Mouse (Mus musculus): ENCODE measurements around the gene Spats1. TPM values are rescaled to one million over a fixed set of nuclear protein-coding genes. Genes with fewer than 3 reads are reported as not detected.

The Spats1 gene
- 1 to 10 TPM; 4.8 TPM for total RNA-seq (2021)
- long read RNA-seq, experiment 1, partial matches to known transcripts = 1 of 1 reads
- long read RNA-seq, experiment 1, other reads (novel, unspliced or antisense) = 0 of 1 reads
- long read RNA-seq, experiment 2, partial matches to known transcripts = 1 of 6 reads
- long read RNA-seq, experiment 2, other reads (novel, unspliced or antisense) = 3 of 6 reads

GRCm38 (mm10) chr17:45474669-45475465 lies at the start of gene Spats1:
Spats1 (minus strand) TSS chr17:45475415.
- peak; percentile 84 to 85 for DNase-seq (ENCODE audit: low spot score in 2 of 2)
- H3K4me3 ChIP-seq = peak within 1 kb of the TSS; percentile 60
- no peak; the same call in 1 of the 2 replicates for TF ChIP-seq CTCF (conservative IDR thresholded peaks at IDR 0.05)
- H3K27ac ChIP-seq = peak within 1 kb of the TSS; percentile 92

GRCm38 (mm10) chr17:45524961-45525360 lies 49.7 kb upstream of the Spats1 start:
- Histone ChIP-seq H3K27ac (no peak overlapping the region), H3K4me3 (no peak overlapping the region)
- TF ChIP-seq CTCF (conservative IDR thresholded peaks at IDR 0.05) = no peak
- DNase-seq (ENCODE audit: low spot score in 2 of 2) = no peak

GRCm38 (mm10) chr17:45523263-45523662 lies 48.0 kb upstream of the Spats1 start, which contains the start of gene Tcte1:
Tcte1 (plus strand) TSS chr17:45523434.
- no peak for DNase-seq (ENCODE audit: low spot score in 2 of 2)
- TF ChIP-seq CTCF (conservative IDR thresholded peaks at IDR 0.05) = no peak
- Histone ChIP-seq H3K27ac (no peak within 1 kb of the TSS), H3K4me3 (no peak within 1 kb of the TSS; the same call in 1 of the 2 replicates)

GRCm38 (mm10) chr17:45520136-45520535 lies 44.9 kb upstream of the Spats1 start:
- no peak for DNase-seq (ENCODE audit: low spot score in 2 of 2)
- H3K27ac ChIP-seq = no peak overlapping the region
- no peak overlapping the region for H3K4me3 ChIP-seq
- TF ChIP-seq CTCF (conservative IDR thresholded peaks at IDR 0.05) = no peak

GRCm38 (mm10) chr17:45518766-45519475 lies 43.7 kb upstream of the Spats1 start:
- H3K27ac ChIP-seq = no peak overlapping the region
- no peak for DNase-seq (ENCODE audit: low spot score in 2 of 2)
- TF ChIP-seq CTCF (conservative IDR thresholded peaks at IDR 0.05) = no peak
- H3K4me3 ChIP-seq = no peak overlapping the region

- Histone ChIP-seq H3K4me3 (no peak overlapping the region), H3K27ac (no peak overlapping the region)
- DNase-seq (ENCODE audit: low spot score in 2 of 2) = no peak
- TF ChIP-seq CTCF (conservative IDR thresholded peaks at IDR 0.05) = no peak
These were observed 42.5 kb upstream of the Spats1 start for GRCm38 (mm10) chr17:45517549-45518215.

GRCm38 (mm10) chr17:45517135-45517534 lies 41.9 kb upstream of the Spats1 start:
- no peak overlapping the region for H3K4me3 ChIP-seq

GRCm38 (mm10) chr17:45516488-45516887 lies 41.3 kb upstream of the Spats1 start:
- Histone ChIP-seq H3K27ac (no peak overlapping the region), H3K4me3 (no peak overlapping the region)
- peak; percentile 98 for TF ChIP-seq CTCF (conservative IDR thresholded peaks at IDR 0.05)
- peak; percentile 79 to 88 for DNase-seq (ENCODE audit: low spot score in 2 of 2)

More at GRCm38 (mm10) chr17:45517135-45517534, 41.9 kb upstream of the Spats1 start:
- TF ChIP-seq CTCF (conservative IDR thresholded peaks at IDR 0.05) = no peak
- no peak overlapping the region for H3K27ac ChIP-seq
- DNase-seq (ENCODE audit: low spot score in 2 of 2) = no peak

- H3K4me3 ChIP-seq = no peak overlapping the region
- no peak overlapping the region for H3K27ac ChIP-seq
- no peak for TF ChIP-seq CTCF (conservative IDR thresholded peaks at IDR 0.05)
- DNase-seq (ENCODE audit: low spot score in 2 of 2) = no peak
These were observed 40.6 kb upstream of the Spats1 start for GRCm38 (mm10) chr17:45515806-45516205.

- DNase-seq (ENCODE audit: low spot score in 2 of 2) = no peak
- H3K4me3 ChIP-seq = no peak overlapping the region
- TF ChIP-seq CTCF (conservative IDR thresholded peaks at IDR 0.05) = no peak
- H3K27ac ChIP-seq = no peak overlapping the region
These were observed 40.0 kb upstream of the Spats1 start for GRCm38 (mm10) chr17:45515204-45515726.

GRCm38 (mm10) chr17:45511757-45512156 lies 36.5 kb upstream of the Spats1 start:
- Histone ChIP-seq H3K27ac (no peak overlapping the region), H3K4me3 (no peak overlapping the region)
- TF ChIP-seq CTCF (conservative IDR thresholded peaks at IDR 0.05) = no peak
- DNase-seq (ENCODE audit: low spot score in 2 of 2) = no peak

GRCm38 (mm10) chr17:45510871-45511270 lies 35.7 kb upstream of the Spats1 start:
- no peak overlapping the region for H3K27ac ChIP-seq
- no peak overlapping the region for H3K4me3 ChIP-seq

More at GRCm38 (mm10) chr17:45510871-45511270, 35.7 kb upstream of the Spats1 start:
- DNase-seq (ENCODE audit: low spot score in 2 of 2) = no peak
- no peak for TF ChIP-seq CTCF (conservative IDR thresholded peaks at IDR 0.05)
